Mouse (Mus musculus): Measurements from ENCODE around the gene Pabpn1l.

DNA sequence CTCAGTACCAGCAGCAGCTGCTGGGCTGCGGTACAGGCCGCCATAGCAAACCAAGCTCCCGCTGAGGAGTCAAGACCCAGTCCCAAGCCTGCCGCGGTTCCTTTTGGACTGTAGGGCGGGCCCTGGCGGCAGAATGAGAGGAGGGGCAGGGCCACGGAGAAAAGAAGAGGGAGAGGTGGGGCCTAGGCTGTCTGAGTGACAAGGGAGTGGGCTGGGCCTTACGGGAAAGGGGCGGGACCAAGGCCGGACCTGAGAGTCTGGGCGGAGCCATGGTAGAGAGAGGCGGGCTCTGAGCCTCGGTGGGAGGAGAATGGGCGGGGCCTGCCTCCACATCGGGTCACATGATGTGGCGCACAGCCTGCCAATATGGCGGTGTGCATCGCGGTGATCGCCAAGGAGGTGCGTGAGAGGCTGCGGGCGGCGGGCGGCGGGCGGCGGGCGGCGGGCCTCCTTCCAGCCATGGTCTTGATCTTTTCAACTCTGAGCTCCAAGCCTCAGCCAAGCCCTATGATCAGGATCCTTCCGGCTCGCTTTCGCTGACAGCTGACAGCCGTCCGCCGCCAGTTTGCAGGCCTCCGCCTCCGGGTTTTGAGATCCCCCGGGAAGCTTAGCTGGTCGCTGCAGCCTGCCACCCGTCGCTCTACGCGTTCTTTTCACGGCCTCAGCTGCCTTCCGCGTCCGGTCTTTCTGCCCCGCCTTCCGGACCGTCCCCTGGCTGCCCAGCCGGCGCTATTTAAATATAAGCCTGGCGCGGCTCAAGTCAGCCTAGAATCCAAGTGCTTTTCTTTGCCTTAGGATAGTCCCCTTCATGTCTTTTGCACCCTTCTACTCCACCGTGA is 11.0 kb downstream of the Pabpn1l start, which contains the start of the genes Galns and Trappc2l:
- 0 out of 2 replicates have a peak, but pooled peaks have one; percentile 9 for TF ChIP-seq CTCF (IDR thresholded peaks at IDR 0.05; ENCODE audit: extremely low read depth, insufficient read depth, insufficient read length, insufficient replicate concordance)
- TF ChIP-seq POLR2A (IDR thresholded peaks at IDR 0.05; ENCODE audit: low read depth, low read length), result peak; percentile 57

Measured in spleen, adult 2 months (tissue).